Mouse (Mus musculus) spleen, postnatal 4 days (tissue): ENCODE data around the gene Ntn3.
A peak's percentile ranks its signal among the peaks of the same experiment; 100 is the strongest.

Source experiments
- DNase-seq, 2 experiments: peaks; one replicate each; pipeline ENCODE4 v3.0.0; 2022; ENCODE audit warnings: low spot score in 2 of 2

Ntn3 gene

DNA sequence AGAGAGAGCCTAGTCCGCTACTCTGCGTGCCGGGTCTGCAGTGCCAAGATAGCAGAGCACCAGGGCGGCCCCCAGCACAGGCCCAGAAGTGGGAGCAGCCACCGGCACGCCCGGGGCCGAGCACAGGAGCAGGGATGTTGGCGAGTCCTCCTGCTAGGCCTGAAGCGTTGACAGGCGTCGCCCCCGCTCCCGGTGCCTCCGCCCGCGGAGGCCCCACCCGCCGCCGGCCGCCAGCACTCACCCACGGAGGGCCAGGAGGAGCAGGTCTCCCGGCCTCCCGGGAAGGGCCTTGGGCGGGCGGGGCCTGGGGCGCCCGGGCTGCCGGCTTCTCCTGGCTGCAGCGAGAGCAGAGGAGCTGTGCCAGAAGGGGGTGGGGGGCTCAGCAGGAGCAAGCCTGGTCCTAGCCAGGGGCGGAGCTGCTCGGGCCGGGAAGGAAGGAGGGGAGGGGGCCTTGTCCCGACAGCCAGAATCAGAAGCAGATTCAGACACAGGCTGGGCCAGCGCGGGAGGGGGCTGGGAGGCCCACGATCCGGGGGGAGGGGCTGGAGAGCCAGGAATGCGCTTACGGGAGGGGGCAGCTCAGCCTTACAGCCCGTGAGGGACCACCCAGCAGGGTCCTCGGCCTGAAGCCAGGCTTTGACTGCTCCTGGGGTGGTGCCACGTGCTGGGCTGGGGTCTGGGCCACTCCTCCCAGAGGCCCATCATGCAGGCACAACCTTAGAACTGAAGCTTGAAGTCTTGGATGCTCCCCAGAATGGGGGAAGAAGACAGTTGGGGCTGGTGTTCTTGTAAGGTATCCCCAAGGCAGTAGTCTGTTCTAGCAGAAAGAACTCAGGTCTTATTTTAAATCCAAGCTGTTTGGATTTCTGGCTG, at the start of gene Ntn3:
TSS of gene Ntn3 (minus strand) at position 489 of the 873 bp plus-strand sequence.
- DNase-seq: peak; percentile 85 to 90

DNA sequence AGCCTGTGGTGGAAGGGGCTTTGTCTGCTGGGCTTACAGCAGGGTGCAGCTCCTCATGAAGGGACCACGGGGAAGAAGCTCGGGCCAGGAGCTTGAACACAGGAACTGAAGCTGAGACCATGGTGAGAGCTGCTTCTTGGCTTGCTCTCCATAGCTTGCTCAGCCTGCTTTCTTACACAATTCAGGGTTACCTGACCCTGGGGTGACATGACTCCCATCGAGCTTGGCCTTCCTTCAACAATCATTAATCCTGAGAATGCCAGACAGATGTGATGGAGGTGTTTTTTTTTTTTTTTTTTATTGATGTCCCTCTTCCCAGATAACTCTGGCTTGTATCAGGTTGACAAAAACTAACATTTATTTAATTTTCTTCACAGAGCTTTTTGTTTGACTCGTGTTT, 49.6 kb upstream of the Ntn3 start:
- no peak for DNase-seq

- DNase-seq: no peak
Observed at GRCm38 (mm10) chr17:24252329-24252728, 43.0 kb upstream of the Ntn3 start.

DNA sequence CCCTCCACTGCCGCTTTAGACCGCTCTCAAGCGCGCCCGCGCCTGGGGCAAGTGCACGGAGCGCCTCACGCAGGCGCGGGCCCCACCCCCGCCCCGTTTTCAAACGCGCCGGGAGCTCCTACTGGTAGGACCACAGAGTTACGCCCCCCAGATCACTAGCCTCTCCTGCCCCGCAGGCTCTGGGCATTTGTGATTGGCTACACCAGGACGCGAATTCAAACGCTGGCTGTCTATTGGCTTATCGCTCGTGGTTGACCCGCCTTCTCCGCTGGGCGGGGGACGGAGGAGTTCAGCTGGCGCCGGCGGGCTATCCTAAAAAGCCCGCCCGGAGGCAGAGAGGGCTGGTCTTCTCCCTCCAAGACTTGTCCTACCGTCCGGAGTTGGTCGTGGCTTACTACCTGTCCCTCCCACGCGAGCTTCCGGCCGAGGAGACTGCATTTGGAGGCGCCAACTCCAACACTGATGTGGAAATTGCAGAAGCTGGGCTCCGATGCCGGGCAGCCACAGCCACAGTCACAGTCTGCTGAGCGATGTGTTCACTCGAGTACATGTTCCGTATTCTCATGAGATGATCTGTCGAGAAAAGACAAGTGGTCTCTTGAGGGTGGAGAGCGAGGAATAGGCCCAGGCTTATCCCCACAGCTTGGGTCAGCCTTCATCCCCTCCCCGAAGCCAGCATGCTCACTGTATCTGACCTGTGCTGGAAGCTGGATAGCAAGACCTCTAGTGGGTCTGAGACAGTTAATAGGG, 42.2 kb upstream of the Ntn3 start, which contains the start of gene Ccnf:
TSS of gene Ccnf (minus strand) at position 165 of the 750 bp plus-strand sequence.
- peak; percentile 97 for DNase-seq

DNA sequence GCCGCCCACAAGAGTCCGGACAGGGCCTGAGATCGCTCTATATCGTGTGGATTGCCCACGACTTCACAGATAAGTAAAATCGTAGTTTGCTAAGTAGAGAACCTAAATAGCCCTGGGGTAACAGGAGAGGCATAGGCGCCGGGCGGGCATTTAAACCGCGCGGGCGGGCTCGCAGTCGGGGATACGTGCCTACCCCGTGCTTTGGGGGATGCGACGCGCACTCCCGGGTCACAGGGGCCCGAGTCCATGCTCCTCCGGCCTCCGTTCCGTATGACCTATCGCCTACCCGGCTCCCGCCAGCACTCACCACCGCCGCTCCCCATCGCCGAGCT, 41.6 kb upstream of the Ntn3 start:
- DNase-seq: no peak

GRCm38 (mm10) chr17:24248641-24249040, 39.3 kb upstream of the Ntn3 start:
- DNase-seq: no peak

DNA sequence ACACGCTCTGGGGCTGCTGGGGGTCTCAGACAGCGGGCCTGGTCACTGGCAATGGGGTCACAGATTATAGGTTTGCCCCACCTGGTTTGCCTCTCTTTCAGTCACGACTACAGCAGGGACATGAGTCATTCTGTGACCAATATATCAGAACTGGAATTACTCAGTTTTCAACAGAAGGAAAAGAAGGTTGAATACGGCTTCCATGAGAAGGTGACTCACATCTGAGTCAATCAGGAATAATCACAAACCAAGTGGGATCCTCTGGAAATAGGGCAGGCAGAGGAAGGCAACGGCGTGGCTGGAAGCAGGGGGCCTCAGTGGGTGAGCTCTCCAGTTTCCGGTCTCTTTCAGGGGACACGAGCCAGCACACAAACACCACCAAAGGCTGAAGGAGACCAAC, 34.7 kb upstream of the Ntn3 start:
- no peak for DNase-seq

DNA sequence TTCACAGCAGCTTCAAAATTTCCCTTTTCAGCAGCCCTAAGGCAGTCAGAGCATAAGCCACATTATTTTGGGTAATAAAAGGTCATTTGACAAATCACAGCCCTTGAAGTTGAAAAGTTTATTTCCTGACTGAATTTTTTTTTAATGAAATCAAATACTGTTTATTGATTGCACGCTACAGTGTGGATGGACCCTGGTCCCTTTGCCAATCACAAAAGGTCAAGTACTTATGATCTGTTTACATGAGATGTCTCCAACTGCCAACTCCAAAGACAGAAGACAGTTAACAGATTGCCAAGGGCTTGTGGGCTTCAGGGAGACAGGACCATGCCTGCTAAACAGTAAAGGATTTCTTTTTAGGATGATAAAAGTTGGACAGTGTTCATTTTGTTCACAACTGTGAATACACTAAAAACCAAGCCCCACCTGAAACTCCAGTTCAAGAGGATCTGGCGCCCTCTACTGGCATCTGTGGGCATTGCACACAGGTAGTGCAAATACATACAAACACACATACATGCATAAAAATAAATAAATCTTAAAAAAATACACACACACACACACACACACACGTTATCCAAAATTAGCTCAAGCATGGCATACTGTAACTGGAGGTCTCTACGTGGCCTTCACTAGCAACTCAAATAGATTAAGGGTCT, 34.1 kb upstream of the Ntn3 start:
- DNase-seq: peak; percentile 69 to 89

DNA sequence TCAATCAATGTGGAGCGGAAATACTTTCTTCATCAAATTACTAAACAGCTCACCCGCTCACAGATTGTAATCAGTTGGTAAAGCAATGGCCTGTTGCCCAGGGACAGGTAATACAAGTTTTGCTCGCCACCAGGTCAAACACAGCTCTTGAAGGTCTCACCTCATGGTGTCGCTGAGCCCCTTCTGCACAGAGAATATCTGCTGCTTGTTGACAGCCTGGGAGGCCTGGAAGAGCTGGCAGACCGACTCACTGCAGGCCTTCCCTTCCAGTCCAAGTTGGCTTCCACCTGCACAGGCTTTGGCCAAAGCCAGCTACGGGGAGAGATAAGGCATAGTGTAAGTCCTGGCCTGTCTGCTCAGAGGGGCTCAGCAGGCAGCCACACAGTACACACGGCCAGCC, 27.6 kb upstream of the Ntn3 start:
- no peak for DNase-seq

- no peak for DNase-seq
Observed at GRCm38 (mm10) chr17:24236479-24236878, 27.1 kb upstream of the Ntn3 start.

GRCm38 (mm10) chr17:24227941-24228340, 18.6 kb upstream of the Ntn3 start:
- DNase-seq: no peak

DNA sequence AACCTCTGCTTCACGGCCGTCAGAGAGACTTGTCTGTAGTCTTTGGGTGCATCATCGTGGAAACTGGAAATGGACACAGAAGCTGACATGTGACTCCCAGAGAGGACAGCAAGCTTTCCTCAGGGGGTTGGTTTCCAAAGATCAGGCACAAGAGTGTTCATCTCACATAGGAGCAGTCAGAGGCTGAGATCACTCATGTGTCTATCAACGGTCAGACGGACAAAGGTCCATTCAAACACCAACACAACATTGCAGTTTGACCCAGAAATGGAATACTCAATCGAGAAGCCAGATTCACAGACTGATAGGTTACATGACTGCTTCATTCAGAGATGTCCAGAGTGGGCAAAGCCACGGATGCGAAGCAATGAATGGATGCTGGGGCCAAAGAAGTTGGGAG, 17.4 kb upstream of the Ntn3 start:
- DNase-seq: no peak

- DNase-seq: no peak
Observed at GRCm38 (mm10) chr17:24225851-24226250, 16.5 kb upstream of the Ntn3 start.

DNA sequence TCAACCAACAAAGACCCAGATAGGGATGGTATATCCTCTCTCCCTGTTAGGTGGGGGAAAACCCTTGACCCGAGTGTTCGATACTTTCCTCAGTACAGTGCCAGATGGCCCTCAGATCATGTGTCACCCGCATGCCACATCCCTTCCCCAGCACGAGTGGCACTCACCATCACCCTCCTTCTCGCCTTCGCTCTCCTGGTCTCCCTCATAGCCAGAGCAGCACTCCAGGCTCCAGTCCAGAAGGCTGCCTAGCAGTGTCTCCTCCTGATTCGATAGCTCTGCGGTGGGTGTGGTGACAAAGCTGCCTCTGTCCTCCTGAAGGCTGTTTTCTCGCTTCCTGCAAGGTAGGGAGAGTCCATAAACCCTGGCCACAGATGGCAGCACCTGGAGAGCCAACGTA, 15.4 kb upstream of the Ntn3 start:
- no peak for DNase-seq

GRCm38 (mm10) chr17:24223513-24223912, 14.2 kb upstream of the Ntn3 start:
- DNase-seq: no peak

GRCm38 (mm10) chr17:24222653-24223052, 13.3 kb upstream of the Ntn3 start:
- DNase-seq: no peak

- DNase-seq: peak; percentile 93 to 94
Observed at GRCm38 (mm10) chr17:24220435-24221411, 11.4 kb upstream of the Ntn3 start, which contains the start of gene Tedc2. TSS of gene Tedc2 (minus strand) at chr17:24220851.

GRCm38 (mm10) chr17:24216836-24217235, 7.5 kb upstream of the Ntn3 start:
- DNase-seq: no peak

DNA sequence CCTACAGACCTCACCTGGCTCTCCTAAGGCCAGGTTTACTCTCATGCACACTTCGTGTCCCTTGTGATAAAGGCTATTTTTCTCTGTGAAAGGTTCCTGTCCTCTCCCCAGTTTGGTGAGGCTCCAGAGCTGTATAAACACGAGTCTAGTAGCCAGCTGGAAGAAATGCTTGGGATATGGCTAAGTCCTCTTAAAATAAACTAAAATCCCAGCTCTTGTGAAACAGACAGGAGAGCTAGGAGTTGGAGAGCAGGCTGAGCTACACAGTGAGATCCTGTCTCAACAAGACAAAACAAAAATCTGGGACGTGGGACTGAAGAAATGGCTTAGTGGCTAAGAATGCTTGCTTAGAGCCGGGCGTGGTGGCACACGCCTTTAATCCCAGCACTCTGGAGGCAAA, 3.9 kb upstream of the Ntn3 start:
- DNase-seq: no peak

DNA sequence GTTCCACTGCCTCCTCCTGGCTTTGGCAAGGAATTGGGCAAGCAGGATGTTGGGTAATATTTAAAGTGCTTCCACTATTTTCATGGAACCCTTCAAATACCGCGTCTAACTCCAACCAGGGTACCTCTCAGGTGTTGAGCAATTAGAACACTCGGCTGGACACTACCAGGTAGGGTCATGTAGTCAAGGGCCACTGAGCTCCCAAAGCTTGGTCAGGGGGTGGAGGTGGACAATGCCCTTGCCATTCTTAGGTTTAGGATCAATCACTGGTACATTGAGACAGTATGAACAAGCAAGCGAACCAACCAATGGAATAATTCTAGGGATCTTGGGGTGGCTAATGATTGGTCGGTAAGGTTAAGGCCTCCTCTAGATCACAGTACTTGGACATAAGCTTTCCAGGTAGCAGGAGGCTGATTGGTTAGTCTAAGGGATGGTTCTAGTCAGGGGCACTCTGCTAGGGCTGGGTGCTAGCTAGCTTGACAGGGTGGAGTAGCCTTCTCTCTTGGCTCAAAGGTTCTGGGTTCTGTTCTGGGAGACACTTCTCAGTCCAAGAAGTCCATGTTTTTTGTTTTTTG, 3.2 kb upstream of the Ntn3 start:
- DNase-seq: no peak
